Mouse (Mus musculus) urinary bladder, adult 2 months (tissue): ENCODE measurements around the gene Fbxl20. TPM values are rescaled to one million over a fixed set of nuclear protein-coding genes. Genes with fewer than 3 reads are reported as not detected.

Source experiments
- DNase-seq: peaks from one replicate; pipeline ENCODE4 v3.0.0; 2022; ENCODE audit warnings: low spot score
- polyA plus RNA-seq: library from polyadenylated mRNA; depleted of rRNA; stranded (reverse); fragments of >200 nt; gene quantifications from 2 replicates; pipeline ENCODE4 v1.2.3, GENCODE M21; 2012

The Fbxl20 gene
- polyA plus RNA-seq, 1 experiment = 19.9 TPM

- DNase-seq = no peak
These were observed 62.0 kb downstream of the Fbxl20 start for GRCm38 (mm10) chr11:98088224-98088623.

- no peak for DNase-seq
These were observed 63.6 kb downstream of the Fbxl20 start for GRCm38 (mm10) chr11:98086574-98086973.

- DNase-seq = no peak
These were observed 64.1 kb downstream of the Fbxl20 start for GRCm38 (mm10) chr11:98086141-98086540.

GRCm38 (mm10) chr11:98082745-98083144, 67.5 kb downstream of the Fbxl20 start:
- no peak for DNase-seq

- no peak for DNase-seq
These were observed 69.8 kb downstream of the Fbxl20 start for GRCm38 (mm10) chr11:98080450-98080849.

- no peak for DNase-seq
These were observed 73.1 kb downstream of the Fbxl20 start for GRCm38 (mm10) chr11:98077086-98077485.

GRCm38 (mm10) chr11:98075195-98075808, 74.9 kb downstream of the Fbxl20 start:
- DNase-seq = peak; percentile 81

GRCm38 (mm10) chr11:98073442-98073841, 76.8 kb downstream of the Fbxl20 start:
- DNase-seq = no peak

GRCm38 (mm10) chr11:98067255-98067654, 82.9 kb downstream of the Fbxl20 start:
- DNase-seq = no peak

GRCm38 (mm10) chr11:98066201-98066600, 84.0 kb downstream of the Fbxl20 start:
- no peak for DNase-seq

- DNase-seq = no peak
These were observed 88.2 kb downstream of the Fbxl20 start for GRCm38 (mm10) chr11:98061904-98062562.

- DNase-seq = no peak
These were observed 88.8 kb downstream of the Fbxl20 start for GRCm38 (mm10) chr11:98061441-98061840.

GRCm38 (mm10) chr11:98060104-98060692, 90.0 kb downstream of the Fbxl20 start:
- no peak for DNase-seq

- DNase-seq = no peak
These were observed 90.5 kb downstream of the Fbxl20 start for GRCm38 (mm10) chr11:98059662-98060061.

- no peak for DNase-seq
These were observed 92.2 kb downstream of the Fbxl20 start for GRCm38 (mm10) chr11:98057998-98058397.

GRCm38 (mm10) chr11:98057466-98057865, 92.7 kb downstream of the Fbxl20 start:
- DNase-seq = no peak

GRCm38 (mm10) chr11:98052989-98053834, 97.0 kb downstream of the Fbxl20 start, which contains the start of gene Stac2:
Gene Stac2 (minus strand): TSS chr11:98053462.
- no peak for DNase-seq

GRCm38 (mm10) chr11:98052129-98052988, 97.8 kb downstream of the Fbxl20 start:
- no peak for DNase-seq

- no peak for DNase-seq
These were observed 98.5 kb downstream of the Fbxl20 start for GRCm38 (mm10) chr11:98051611-98052128.

- no peak for DNase-seq
These were observed 99.3 kb downstream of the Fbxl20 start for GRCm38 (mm10) chr11:98050940-98051339.

- no peak for DNase-seq
These were observed 99.7 kb downstream of the Fbxl20 start for GRCm38 (mm10) chr11:98050520-98050815.
